Comparison of ENCODE assay signal across 8 mouse cellular contexts in genomic region chr9:105053812-105054211, GRCm38 (mm10). TPM values are rescaled to one million over a fixed set of nuclear protein-coding genes. Genes with fewer than 3 reads are reported as not detected.
DNase-seq lines count a peak whose midpoint lies in the region; ATAC-seq lines count a peak whose summit lies in the region.

No protein-coding gene starts in this region.

- 48% methylated on average over 4 of the region's 4 CpGs for WGBS in heart, embryonic 14.5 days
- 59% methylated on average over 4 of the region's 4 CpGs for WGBS in hindbrain, embryonic 15.5 days
- WGBS in midbrain, embryonic 14.5 days = 58% methylated on average over 4 of the region's 4 CpGs

- no peaks in the 10 kb centered on the region for H3K27me3 ChIP-seq in heart, embryonic 14.5 days (ENCODE audit: control insufficient read depth, insufficient read depth, low read length)
- no peaks in the 10 kb centered on the region for H3K27me3 ChIP-seq in hindbrain, embryonic 15.5 days
- no peaks in the 10 kb centered on the region for H3K27me3 ChIP-seq in midbrain, embryonic 14.5 days (ENCODE audit: control insufficient read depth, insufficient read depth, low read length)

- H3K4me2 ChIP-seq in heart, embryonic 14.5 days (ENCODE audit: low read length) = peak overlapping the region; percentile 71
- peak overlapping the region; percentile 76 for H3K4me2 ChIP-seq in hindbrain, embryonic 15.5 days
- H3K4me2 ChIP-seq in midbrain, embryonic 14.5 days (ENCODE audit: low read length) = peak overlapping the region; percentile 88

- H3K9me3 ChIP-seq in heart, embryonic 14.5 days (ENCODE audit: control insufficient read depth, low read length) = no peaks in the 10 kb centered on the region
- no peaks in the 10 kb centered on the region for H3K9me3 ChIP-seq in hindbrain, embryonic 15.5 days
- H3K9me3 ChIP-seq in midbrain, embryonic 14.5 days (ENCODE audit: control insufficient read depth, low read length) = no peaks in the 10 kb centered on the region

- H3K4me1 ChIP-seq in heart, embryonic 14.5 days (ENCODE audit: control insufficient read depth in 2 of 2, insufficient read depth in 2 of 2, low read length in 2 of 2) = 0 out of 4 replicates have a peak, but pooled peaks cover 0 to 7% of the 10 kb centered on the region in 2 experiments
- H3K4me1 ChIP-seq in brown adipose tissue, adult 24 weeks (ENCODE audit: control insufficient read depth, insufficient read depth, insufficient read length, low read length) = no peaks in the 10 kb centered on the region
- peaks cover 18% of the 10 kb centered on the region for H3K4me1 ChIP-seq in hindbrain, embryonic 15.5 days (replicated peaks)
- H3K4me1 ChIP-seq in midbrain, embryonic 14.5 days (ENCODE audit: control insufficient read depth, insufficient read depth, low read length) = peaks cover 7% of the 10 kb centered on the region; the same call in 1 of the 2 replicates

- ATAC-seq in heart, embryonic 14.5 days (ENCODE audit: insufficient number of reproducible peaks, insufficient read depth, low FRiP score, low read depth) = no peak
- no peak for ATAC-seq in hindbrain, embryonic 15.5 days (ENCODE audit: low FRiP score, low read depth)
- ATAC-seq in midbrain, embryonic 14.5 days (ENCODE audit: low FRiP score, low TSS enrichment) = no peak

- H3K36me3 ChIP-seq in heart, embryonic 14.5 days (ENCODE audit: control insufficient read depth, insufficient read depth, low read length) = peaks cover 44% of the 10 kb centered on the region
- peaks cover 35% of the 10 kb centered on the region for H3K36me3 ChIP-seq in hindbrain, embryonic 15.5 days
- peaks cover 37% of the 10 kb centered on the region for H3K36me3 ChIP-seq in midbrain, embryonic 14.5 days (ENCODE audit: control insufficient read depth, insufficient read depth, low read length)

- peak overlapping the region; percentile 97 for H3K9ac ChIP-seq in heart, embryonic 14.5 days (ENCODE audit: low read length)
- peak overlapping the region; percentile 99 for H3K9ac ChIP-seq in hindbrain, embryonic 15.5 days
- peak overlapping the region; percentile 92 for H3K9ac ChIP-seq in midbrain, embryonic 14.5 days (replicated peaks; ENCODE audit: low read length)

- DNase-seq in heart, postnatal 14 days = no peak
- DNase-seq in midbrain, embryonic 14.5 days = no peak
- no peak for DNase-seq in layer of hippocampus, postnatal 10 days (ENCODE audit: low spot score in 2 of 2)
- no peak for DNase-seq in frontal cortex, postnatal 14 days (ENCODE audit: low spot score in 2 of 2)
- no peak for DNase-seq in Muller cell, postnatal 12 days (ENCODE audit: inconsistent ontology term)

- intact Hi-C loops in heart, postnatal 14 days (cut with DNase I) = loop anchor here (5.0 kb wide), 1 partner anchor 338 kb away; no protein-coding TSS in a partner anchor

- peak overlapping the region in 1 of 2 experiments; percentile 83; a peak in 2 of 4 replicates for H3K27ac ChIP-seq in heart, embryonic 14.5 days (replicated peaks in 1 of 2; ENCODE audit: control insufficient read depth in 1 of 2, insufficient read depth in 1 of 2, low read depth in 2 of 2, low read length in 2 of 2)
- no peak overlapping the region; the same call in 1 of the 2 replicates for H3K27ac ChIP-seq in brown adipose tissue, adult 24 weeks (replicated peaks; ENCODE audit: low read depth, low read length)
- H3K27ac ChIP-seq in hindbrain, embryonic 15.5 days (replicated peaks) = no peak overlapping the region
- 0 out of 2 replicates have a peak overlapping the region, but pooled peaks have one; percentile 63 for H3K27ac ChIP-seq in midbrain, embryonic 14.5 days (replicated peaks; ENCODE audit: low read depth, low read length)

- H3K4me3 ChIP-seq in heart, embryonic 14.5 days (ENCODE audit: control insufficient read depth in 1 of 2, insufficient read depth in 1 of 2, low read depth in 1 of 2, low read length in 2 of 2) = peak overlapping the region; percentile 91 to 93
- peak overlapping the region; percentile 92 for H3K4me3 ChIP-seq in brown adipose tissue, adult 24 weeks (ENCODE audit: insufficient read depth, low read depth, low read length)
- peak overlapping the region; percentile 100 for H3K4me3 ChIP-seq in hindbrain, embryonic 15.5 days
- H3K4me3 ChIP-seq in midbrain, embryonic 14.5 days (replicated peaks; ENCODE audit: low read depth, low read length) = peak overlapping the region; percentile 99

RNA-seq across cellular contexts. Expression of gene Mrpl3, which starts 0.8 kb away (rescaled TPM):
- 117 and 118 TPM in 2 replicates for polyA plus RNA-seq in heart, embryonic 14.5 days (2014; fragmentation: Nextera tagmentation; extraction: Ambion mirVana)
- total RNA-seq in heart, postnatal 14 days (2021) = 100 to 1,000 TPM; 131 to 144 TPM
- 107 and 118 TPM in 2 replicates for polyA plus RNA-seq in brown adipose tissue, adult 24 weeks (2012; ENCODE audit: insufficient read depth, insufficient read length, missing spikeins)
- polyA plus RNA-seq in hindbrain, embryonic 15.5 days (2015; fragmentation: Nextera tagmentation; extraction: Ambion mirVana) = 90.1 and 93.2 TPM in 2 replicates
- 87.6 and 104 TPM in 2 replicates for polyA plus RNA-seq in midbrain, embryonic 14.5 days (2014; fragmentation: Nextera tagmentation; extraction: Ambion mirVana)
- 10 to 100 TPM; 69.0 to 78.2 TPM for total RNA-seq in layer of hippocampus, postnatal 10 days (2021)
